Mouse (Mus musculus) spleen, adult 2 months (tissue): ENCODE results near the gene Acvr1c. TPM values are rescaled to one million over a fixed set of nuclear protein-coding genes. Genes with fewer than 3 reads are reported as not detected.

Experiments used
- DNase-seq, 2 experiments: peaks; one replicate each; pipeline versions ENCODE4 v3.0.0 to v3.0.0-alpha.2; 2012 to 2021; ENCODE audit warnings: low spot score in 2 of 2, low read depth in 1 of 2
- H3K27ac ChIP-seq: fragments of 200-500 bp; 2 replicates; pipeline ENCODE4 v1.5.1; 2012; ENCODE audit warnings: low read length, inconsistent platforms; ENCODE audit not compliant: insufficient read depth
- H3K27me3 ChIP-seq: fragments of 200-500 bp; 2 replicates; pipeline ENCODE4 v1.6.1; 2012; ENCODE audit warnings: mild to moderate bottlenecking, moderate library complexity, low read length, inconsistent platforms; ENCODE audit not compliant: control insufficient read depth, insufficient read depth
- H3K36me3 ChIP-seq: fragments of 200-500 bp; 2 replicates; pipeline ENCODE4 v1.6.1; 2012; ENCODE audit warnings: mild to moderate bottlenecking, low read length, inconsistent platforms; ENCODE audit not compliant: control insufficient read depth, insufficient read depth
- H3K4me1 ChIP-seq: fragments of 200-500 bp; 2 replicates; pipeline ENCODE4 v1.6.1; 2011; ENCODE audit warnings: inconsistent platforms; ENCODE audit not compliant: control insufficient read depth, insufficient read depth, insufficient read length
- H3K4me3 ChIP-seq: fragments of 200-500 bp; 2 replicates; pipeline ENCODE4 v1.5.1; 2011; ENCODE audit warnings: mild to moderate bottlenecking, inconsistent platforms; ENCODE audit not compliant: insufficient read depth, insufficient read length; ENCODE audit errors: extremely low read depth
- CTCF ChIP-seq: fragments of 200-500 bp; IDR thresholded peaks from 2 replicates; pipeline ENCODE4 v1.5.1; 2011; ENCODE audit warnings: mild to moderate bottlenecking, inconsistent platforms; ENCODE audit not compliant: insufficient read depth, insufficient read length, insufficient replicate concordance; ENCODE audit errors: extremely low read depth
- POLR2A ChIP-seq: fragments of 200-500 bp; IDR thresholded peaks from 2 replicates; pipeline ENCODE4 v1.6.1; 2011; ENCODE audit warnings: low read depth, low read length, inconsistent platforms
- WGBS: fragments of 180-500 bp; shearing (Covaris S2); methylation state at CpG from one replicate; pipeline ENCODE4 v1.1.7; 2018; 5-methylcytosine and 5-hydroxymethylcytosine counted together
- polyA plus RNA-seq: library from polyadenylated mRNA; depleted of rRNA; stranded (reverse); fragments of >200 nt; gene quantifications from 2 replicates; pipeline ENCODE4 v1.2.3, GENCODE M21; 2012

Acvr1c gene
- polyA plus RNA-seq, 1 experiment: 0.14 TPM

DNA sequence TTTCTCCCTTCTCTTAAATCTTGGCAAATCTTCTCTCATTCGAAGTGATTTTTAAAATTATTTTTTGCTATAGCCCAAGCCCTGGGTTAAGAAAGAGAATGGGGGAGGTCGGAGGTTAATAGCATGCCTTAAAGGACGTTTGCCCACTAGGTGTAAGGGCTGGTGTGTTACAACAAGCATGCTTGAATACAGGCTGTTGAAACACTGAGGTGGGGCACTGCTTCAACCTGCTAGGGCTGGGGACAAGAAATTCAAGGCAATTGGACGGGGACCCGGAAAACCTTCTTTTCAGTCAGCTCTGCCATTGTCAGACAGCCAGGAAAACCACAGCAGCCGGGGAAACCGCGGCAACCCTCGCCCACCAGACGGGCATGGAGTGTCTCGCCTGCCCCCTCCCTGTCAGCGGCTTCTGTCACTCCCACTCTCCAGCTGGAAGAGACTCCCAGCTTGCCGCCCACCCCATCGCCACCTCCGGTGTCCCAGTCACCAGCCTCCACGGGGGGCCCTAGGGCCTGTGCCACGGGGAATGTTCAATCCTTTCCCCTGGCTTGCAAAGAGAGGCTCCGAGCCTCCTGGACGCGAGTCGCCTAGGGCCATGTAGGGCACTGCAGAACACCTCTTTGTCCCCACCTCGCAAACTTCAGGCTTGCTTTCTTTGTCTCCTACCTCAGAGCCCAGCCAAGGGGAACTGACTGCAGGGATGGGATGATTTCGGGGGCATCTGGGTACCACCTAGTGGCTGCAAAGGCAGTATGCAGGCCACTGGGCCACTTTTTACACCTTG is 33.4 kb downstream of the Acvr1c start:
- TF ChIP-seq CTCF (peak; percentile 59; the same call in 1 of the 2 replicates), POLR2A (no peak)
- DNase-seq: peak; percentile 2 to 18
- Histone ChIP-seq H3K36me3 (no peaks in the 10 kb centered on the region), H3K27ac (no peak overlapping the region), H3K4me3 (peak overlapping the region; percentile 42; the same call in 1 of the 2 replicates), H3K4me1 (peaks cover 6% of the 10 kb centered on the region), H3K27me3 (0 out of 2 replicates have a peak, but pooled peaks cover 2% of the 10 kb centered on the region)
- WGBS: 10% methylated on average over 23 of the region's 23 CpGs

DNA sequence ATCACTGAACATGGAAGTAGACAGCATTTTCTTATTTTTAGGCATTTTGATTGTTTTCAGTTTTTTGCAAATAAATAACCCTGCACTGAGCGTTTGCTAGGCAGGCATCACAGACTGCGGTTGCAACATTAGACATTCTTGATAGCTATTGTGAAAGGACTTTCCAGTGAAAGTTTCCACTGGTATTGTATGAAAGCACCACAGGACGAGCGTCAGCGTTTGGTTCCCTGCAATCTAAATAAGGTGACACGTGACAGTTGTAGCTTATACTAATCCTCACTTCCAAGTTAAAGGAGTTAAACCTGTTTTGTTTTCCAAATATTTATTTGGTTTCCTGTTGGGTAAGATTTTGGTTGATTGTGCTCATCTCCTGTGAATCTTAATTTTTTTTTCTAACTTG is 34.4 kb downstream of the Acvr1c start:
- Histone ChIP-seq H3K36me3 (no peaks in the 10 kb centered on the region), H3K27ac (no peak overlapping the region), H3K4me3 (no peak overlapping the region), H3K4me1 (peaks cover 6% of the 10 kb centered on the region), H3K27me3 (0 out of 2 replicates have a peak, but pooled peaks cover 2% of the 10 kb centered on the region)
- WGBS: 85% methylated on average over 6 of the region's 6 CpGs
- no peak for TF ChIP-seq POLR2A
- no peak for TF ChIP-seq CTCF
- no peak for DNase-seq

DNA sequence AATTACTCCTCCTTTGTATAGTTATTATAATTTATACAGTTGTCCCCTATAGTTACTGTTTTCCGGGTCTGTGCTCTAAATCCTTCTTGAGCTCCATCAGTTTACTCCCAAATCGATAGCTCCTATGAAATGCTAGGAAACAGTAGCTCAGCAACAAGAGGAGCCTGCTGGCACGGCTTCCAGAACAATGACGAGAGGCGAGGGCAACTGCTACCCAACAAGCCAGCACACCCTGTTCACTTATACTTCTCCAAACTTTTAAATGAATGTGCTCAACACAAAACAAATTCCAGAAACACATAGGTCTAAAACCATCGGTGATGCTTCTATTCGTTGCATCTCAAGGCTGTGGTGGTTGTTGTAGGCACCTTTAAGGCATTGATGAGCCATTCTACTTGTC is 41.5 kb downstream of the Acvr1c start:
- no peaks in the 10 kb centered on the region for H3K4me1 ChIP-seq
- no peak for DNase-seq
- no peak overlapping the region for H3K4me3 ChIP-seq
- H3K36me3 ChIP-seq: no peaks in the 10 kb centered on the region
- no peak for TF ChIP-seq CTCF
- TF ChIP-seq POLR2A: no peak
- WGBS: 92% methylated on average over 7 of the region's 7 CpGs
- no peak overlapping the region for H3K27ac ChIP-seq
- H3K27me3 ChIP-seq: no peaks in the 10 kb centered on the region

DNA sequence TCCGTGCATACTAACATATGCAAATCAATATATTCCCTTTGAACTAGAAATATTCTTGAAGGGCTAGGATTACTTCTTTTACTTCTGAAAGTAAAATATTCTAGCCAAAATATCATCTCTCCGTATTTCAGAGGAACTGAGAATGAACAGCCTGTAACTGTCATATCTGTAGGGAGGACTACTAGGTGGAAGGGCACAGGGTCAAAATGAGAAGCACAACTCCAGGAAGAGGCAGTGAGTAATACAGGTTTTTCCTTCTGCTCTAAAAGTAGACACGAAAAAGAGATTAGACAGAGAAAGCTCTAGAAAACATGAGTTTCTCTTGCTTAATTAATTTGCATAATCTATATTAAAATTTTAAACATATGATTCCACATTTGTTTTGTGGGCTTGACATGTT is 48.0 kb downstream of the Acvr1c start:
- Histone ChIP-seq H3K4me3 (no peak overlapping the region), H3K27me3 (no peaks in the 10 kb centered on the region), H3K36me3 (no peaks in the 10 kb centered on the region), H3K4me1 (no peaks in the 10 kb centered on the region), H3K27ac (no peak overlapping the region)
- no peak for DNase-seq
- WGBS: 32% methylated on average over 3 of the region's 3 CpGs
- TF ChIP-seq CTCF (no peak), POLR2A (no peak)

DNA sequence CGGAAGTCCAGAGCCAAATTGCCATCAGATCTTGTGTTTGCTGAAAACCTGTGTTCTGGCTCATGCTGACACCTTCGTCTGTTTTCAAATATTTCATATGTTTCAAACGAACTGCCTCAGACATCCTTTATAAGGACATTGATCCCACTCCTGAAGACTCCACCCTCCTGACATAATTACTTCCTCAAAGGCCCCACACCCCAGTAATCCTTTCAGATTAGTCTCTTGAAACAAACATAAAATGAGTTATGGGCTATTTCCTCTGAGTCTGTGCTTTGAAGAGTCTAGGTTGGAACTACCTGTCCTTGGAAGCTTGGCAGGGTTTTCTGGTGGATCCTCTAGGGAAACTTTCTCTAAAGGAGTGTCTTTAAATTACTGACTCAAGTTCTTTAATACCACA is 53.2 kb downstream of the Acvr1c start:
- no peak for TF ChIP-seq POLR2A
- TF ChIP-seq CTCF: no peak
- Histone ChIP-seq H3K4me3 (no peak overlapping the region), H3K27ac (no peak overlapping the region), H3K4me1 (no peaks in the 10 kb centered on the region), H3K27me3 (no peaks in the 10 kb centered on the region), H3K36me3 (no peaks in the 10 kb centered on the region)
- 83% methylated on average over 3 of the region's 3 CpGs for WGBS
- no peak for DNase-seq

DNA sequence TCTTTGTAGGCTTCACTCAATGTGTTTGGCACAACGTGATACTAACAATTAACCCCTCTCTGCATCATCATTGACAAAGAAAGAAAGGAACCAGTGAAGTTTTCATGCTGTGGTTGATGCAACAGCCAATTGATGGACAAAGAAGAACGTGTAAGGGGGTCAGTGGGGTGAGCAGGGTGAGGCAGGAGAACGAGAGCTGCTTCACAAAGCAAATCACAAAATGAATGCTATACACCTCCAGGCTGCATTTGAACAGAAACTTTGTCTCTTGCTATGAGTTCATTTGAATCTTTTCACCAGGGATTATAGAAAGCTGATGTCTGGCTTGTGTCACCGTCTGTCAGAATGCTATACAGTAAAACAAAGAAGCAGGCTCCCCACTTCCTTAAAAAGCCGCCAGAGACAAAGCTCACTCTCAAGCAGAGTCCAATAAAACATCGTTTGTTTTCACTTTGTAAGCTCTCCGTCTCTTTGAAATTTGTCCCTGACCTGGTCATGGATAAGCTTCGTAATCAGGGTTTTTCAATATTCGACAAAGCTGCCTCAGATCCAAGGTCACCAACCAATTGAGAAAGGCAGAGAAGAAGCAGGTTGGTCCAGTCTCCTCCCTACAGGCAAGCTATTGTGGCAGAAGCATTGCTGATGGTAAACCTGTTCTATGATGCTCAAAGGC is 67.8 kb downstream of the Acvr1c start:
- Histone ChIP-seq H3K27me3 (no peaks in the 10 kb centered on the region), H3K27ac (no peak overlapping the region), H3K4me1 (no peaks in the 10 kb centered on the region), H3K36me3 (no peaks in the 10 kb centered on the region), H3K4me3 (no peak overlapping the region)
- no peak for TF ChIP-seq CTCF
- TF ChIP-seq POLR2A: no peak
- 36% methylated on average over 9 of the region's 9 CpGs for WGBS
- no peak for DNase-seq

DNA sequence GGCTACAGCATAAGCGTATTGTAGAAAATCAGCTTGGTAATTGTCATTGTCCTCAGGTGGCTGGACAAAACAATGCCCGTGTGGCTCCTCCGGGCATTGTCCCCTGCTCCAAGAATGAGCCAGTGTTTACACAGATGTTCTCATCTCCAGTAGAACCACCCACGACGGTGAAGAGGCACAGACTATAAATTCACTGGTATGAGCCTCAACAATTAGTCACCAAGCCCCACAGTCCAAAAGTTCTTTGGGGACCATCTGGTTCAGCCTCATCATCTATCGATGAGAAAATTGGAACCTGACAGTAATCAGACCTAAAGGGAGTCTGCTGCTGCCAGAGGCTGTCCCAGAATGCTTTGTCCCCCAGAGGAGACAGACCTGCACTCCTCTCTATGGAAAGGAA is 68.4 kb downstream of the Acvr1c start:
- DNase-seq: no peak
- no peaks in the 10 kb centered on the region for H3K36me3 ChIP-seq
- WGBS: 78% methylated on average over 6 of the region's 6 CpGs
- no peaks in the 10 kb centered on the region for H3K27me3 ChIP-seq
- no peak overlapping the region for H3K4me3 ChIP-seq
- no peak overlapping the region for H3K27ac ChIP-seq
- no peaks in the 10 kb centered on the region for H3K4me1 ChIP-seq
- TF ChIP-seq POLR2A (no peak), CTCF (no peak)
